Mouse (Mus musculus): ENCODE data around the gene Trim10. TPM values are rescaled to one million over a fixed set of nuclear protein-coding genes. Genes with fewer than 3 reads are reported as not detected.
A peak's percentile ranks its signal among the peaks of the same experiment; 100 is the strongest.

Gene Trim10
- polyA plus RNA-seq, 1 experiment from 2014 or later = 5.7 TPM

GRCm38 (mm10) chr17:36851200-36851599 is 18.2 kb upstream of the Trim10 start:
- H3K4me3 ChIP-seq (ENCODE audit: low read length) = no peak overlapping the region
- ATAC-seq = peak; percentile 81
- no peaks in the 10 kb centered on the region for H3K9me3 ChIP-seq (ENCODE audit: control insufficient read depth, low read length)
- no peak overlapping the region; the same call in 1 of the 2 replicates for H3K4me2 ChIP-seq (ENCODE audit: low read depth, low read length)
- H3K27me3 ChIP-seq (replicated peaks; ENCODE audit: control insufficient read depth, insufficient read depth, low read length) = no peaks in the 10 kb centered on the region
- peaks cover 22% of the 10 kb centered on the region for H3K4me1 ChIP-seq (ENCODE audit: control insufficient read depth, insufficient read depth, low read length)
- WGBS = 62% methylated on average over 5 of the region's 5 CpGs
- no peak overlapping the region for H3K9ac ChIP-seq (ENCODE audit: low read depth, low read length)
- peak overlapping the region; percentile 63 for H3K27ac ChIP-seq (ENCODE audit: low read length)
- peaks cover 8% of the 10 kb centered on the region for H3K36me3 ChIP-seq (ENCODE audit: control insufficient read depth, insufficient read depth, low read length)

GRCm38 (mm10) chr17:36851627-36852026 is 17.7 kb upstream of the Trim10 start:
- ATAC-seq = peak; percentile 27
- Histone ChIP-seq H3K27ac (ENCODE audit: low read length) (no peak overlapping the region), H3K9ac (ENCODE audit: low read depth, low read length) (no peak overlapping the region), H3K36me3 (ENCODE audit: control insufficient read depth, insufficient read depth, low read length) (peaks cover 8% of the 10 kb centered on the region), H3K27me3 (replicated peaks; ENCODE audit: control insufficient read depth, insufficient read depth, low read length) (no peaks in the 10 kb centered on the region), H3K4me1 (ENCODE audit: control insufficient read depth, insufficient read depth, low read length) (peaks cover 22% of the 10 kb centered on the region), H3K4me3 (ENCODE audit: low read length) (no peak overlapping the region), H3K4me2 (ENCODE audit: low read depth, low read length) (no peak overlapping the region; the same call in 1 of the 2 replicates), H3K9me3 (ENCODE audit: control insufficient read depth, low read length) (no peaks in the 10 kb centered on the region)
- WGBS = 70% methylated on average over 5 of the region's 5 CpGs

GRCm38 (mm10) chr17:36855484-36855883 is 13.9 kb upstream of the Trim10 start:
- Histone ChIP-seq H3K9ac (ENCODE audit: low read depth, low read length) (no peak overlapping the region), H3K27me3 (replicated peaks; ENCODE audit: control insufficient read depth, insufficient read depth, low read length) (no peaks in the 10 kb centered on the region), H3K27ac (ENCODE audit: low read length) (no peak overlapping the region), H3K9me3 (ENCODE audit: control insufficient read depth, low read length) (no peaks in the 10 kb centered on the region), H3K36me3 (ENCODE audit: control insufficient read depth, insufficient read depth, low read length) (peaks cover 10% of the 10 kb centered on the region), H3K4me1 (ENCODE audit: control insufficient read depth, insufficient read depth, low read length) (peaks cover 12% of the 10 kb centered on the region), H3K4me2 (ENCODE audit: low read depth, low read length) (no peak overlapping the region), H3K4me3 (ENCODE audit: low read length) (no peak overlapping the region)
- WGBS = 88% methylated on average over 3 of the region's 3 CpGs
- ATAC-seq = no peak

- WGBS = 92% methylated on average over 4 of the region's 4 CpGs
- H3K27me3 ChIP-seq (replicated peaks; ENCODE audit: control insufficient read depth, insufficient read depth, low read length) = no peaks in the 10 kb centered on the region
- no peak overlapping the region for H3K9ac ChIP-seq (ENCODE audit: low read depth, low read length)
- H3K9me3 ChIP-seq (ENCODE audit: control insufficient read depth, low read length) = no peaks in the 10 kb centered on the region
- H3K27ac ChIP-seq (ENCODE audit: low read length) = no peak overlapping the region
- H3K4me2 ChIP-seq (ENCODE audit: low read depth, low read length) = no peak overlapping the region
- H3K4me3 ChIP-seq (ENCODE audit: low read length) = no peak overlapping the region
- ATAC-seq = no peak
- peaks cover 10% of the 10 kb centered on the region for H3K36me3 ChIP-seq (ENCODE audit: control insufficient read depth, insufficient read depth, low read length)
- peaks cover 8% of the 10 kb centered on the region for H3K4me1 ChIP-seq (ENCODE audit: control insufficient read depth, insufficient read depth, low read length)
These were observed 13.1 kb upstream of the Trim10 start for GRCm38 (mm10) chr17:36856236-36856635.

GRCm38 (mm10) chr17:36858181-36858580 is 11.2 kb upstream of the Trim10 start:
- Histone ChIP-seq H3K4me1 (ENCODE audit: control insufficient read depth, insufficient read depth, low read length) (0 out of 2 replicates have a peak, but pooled peaks cover 7% of the 10 kb centered on the region), H3K27me3 (replicated peaks; ENCODE audit: control insufficient read depth, insufficient read depth, low read length) (no peaks in the 10 kb centered on the region), H3K9ac (ENCODE audit: low read depth, low read length) (no peak overlapping the region), H3K4me3 (ENCODE audit: low read length) (no peak overlapping the region), H3K27ac (ENCODE audit: low read length) (no peak overlapping the region), H3K9me3 (ENCODE audit: control insufficient read depth, low read length) (no peaks in the 10 kb centered on the region), H3K4me2 (ENCODE audit: low read depth, low read length) (no peak overlapping the region), H3K36me3 (ENCODE audit: control insufficient read depth, insufficient read depth, low read length) (peaks cover 10% of the 10 kb centered on the region)
- WGBS = 93% methylated on average over 3 of the region's 3 CpGs
- no peak for ATAC-seq

GRCm38 (mm10) chr17:36861680-36862079 is 7.7 kb upstream of the Trim10 start:
- 33% methylated on average over 2 of the region's 2 CpGs for WGBS
- H3K4me2 ChIP-seq (ENCODE audit: low read depth, low read length) = no peak overlapping the region
- no peak overlapping the region for H3K9ac ChIP-seq (ENCODE audit: low read depth, low read length)
- H3K4me3 ChIP-seq (ENCODE audit: low read length) = no peak overlapping the region
- H3K36me3 ChIP-seq (ENCODE audit: control insufficient read depth, insufficient read depth, low read length) = peaks cover 2% of the 10 kb centered on the region; the same call in 1 of the 2 replicates
- no peaks in the 10 kb centered on the region for H3K9me3 ChIP-seq (ENCODE audit: control insufficient read depth, low read length)
- peak; percentile 87 for ATAC-seq
- H3K4me1 ChIP-seq (ENCODE audit: control insufficient read depth, insufficient read depth, low read length) = 0 out of 2 replicates have a peak, but pooled peaks cover 9% of the 10 kb centered on the region
- no peaks in the 10 kb centered on the region for H3K27me3 ChIP-seq (replicated peaks; ENCODE audit: control insufficient read depth, insufficient read depth, low read length)
- no peak overlapping the region for H3K27ac ChIP-seq (ENCODE audit: low read length)

- WGBS = 8% methylated on average over 29 of the region's 29 CpGs
- peak; percentile 97 for ATAC-seq
- Histone ChIP-seq H3K4me2 (ENCODE audit: low read depth, low read length) (peak within 1 kb of the TSS; percentile 57), H3K4me3 (ENCODE audit: low read length) (peak within 1 kb of the TSS; percentile 50), H3K9ac (ENCODE audit: low read depth, low read length) (peak within 1 kb of the TSS; percentile 72), H3K27me3 (replicated peaks; ENCODE audit: control insufficient read depth, insufficient read depth, low read length) (peaks cover 4% of the 10 kb centered on the region; the same call in 1 of the 2 replicates), H3K4me1 (ENCODE audit: control insufficient read depth, insufficient read depth, low read length) (0 out of 2 replicates have a peak, but pooled peaks cover 4% of the 10 kb centered on the region), H3K27ac (ENCODE audit: low read length) (peak within 1 kb of the TSS; percentile 85), H3K9me3 (ENCODE audit: control insufficient read depth, low read length) (no peaks in the 10 kb centered on the region), H3K36me3 (ENCODE audit: control insufficient read depth, insufficient read depth, low read length) (no peaks in the 10 kb centered on the region)
These were observed 2.5 kb upstream of the Trim10 start, which contains the start of gene Trim15 for GRCm38 (mm10) chr17:36866719-36867527. TSS of gene Trim15 (minus strand) at chr17:36867210.

- WGBS = 83% methylated on average over 2 of the region's 2 CpGs
- ATAC-seq = no peak
- H3K9me3 ChIP-seq (ENCODE audit: control insufficient read depth, low read length) = no peaks in the 10 kb centered on the region
- no peak overlapping the region for H3K9ac ChIP-seq (ENCODE audit: low read depth, low read length)
- H3K36me3 ChIP-seq (ENCODE audit: control insufficient read depth, insufficient read depth, low read length) = no peaks in the 10 kb centered on the region
- no peak overlapping the region for H3K4me2 ChIP-seq (ENCODE audit: low read depth, low read length)
- H3K27me3 ChIP-seq (replicated peaks; ENCODE audit: control insufficient read depth, insufficient read depth, low read length) = peaks cover 4% of the 10 kb centered on the region; the same call in 1 of the 2 replicates
- no peak overlapping the region for H3K27ac ChIP-seq (ENCODE audit: low read length)
- H3K4me3 ChIP-seq (ENCODE audit: low read length) = no peak overlapping the region
- H3K4me1 ChIP-seq (ENCODE audit: control insufficient read depth, insufficient read depth, low read length) = 0 out of 2 replicates have a peak, but pooled peaks cover 4% of the 10 kb centered on the region
These were observed 538 bp upstream of the Trim10 start for GRCm38 (mm10) chr17:36868836-36869235.

- H3K27me3 ChIP-seq (replicated peaks; ENCODE audit: control insufficient read depth, insufficient read depth, low read length) = peaks cover 4% of the 10 kb centered on the region; the same call in 1 of the 2 replicates
- H3K27ac ChIP-seq (ENCODE audit: low read length) = no peak overlapping the region
- WGBS = 68% methylated on average over 25 of the region's 25 CpGs
- no peaks in the 10 kb centered on the region for H3K9me3 ChIP-seq (ENCODE audit: control insufficient read depth, low read length)
- ATAC-seq = no peak
- H3K4me1 ChIP-seq (ENCODE audit: control insufficient read depth, insufficient read depth, low read length) = 0 out of 2 replicates have a peak, but pooled peaks cover 4% of the 10 kb centered on the region
- H3K4me2 ChIP-seq (ENCODE audit: low read depth, low read length) = no peak overlapping the region
- H3K36me3 ChIP-seq (ENCODE audit: control insufficient read depth, insufficient read depth, low read length) = no peaks in the 10 kb centered on the region
- H3K4me3 ChIP-seq (ENCODE audit: low read length) = no peak overlapping the region
- H3K9ac ChIP-seq (ENCODE audit: low read depth, low read length) = 0 out of 2 replicates have a peak overlapping the region, but pooled peaks have one; percentile 24
These were observed 809 bp downstream of the Trim10 start for GRCm38 (mm10) chr17:36869955-36870810.

Measured in intestine, embryonic 16.5 days (tissue).